Mouse (Mus musculus) C2C12 (cell line): ENCODE measurements around the gene Hmbs.

Experiments
- CEBPB ChIP-seq: IDR thresholded peaks from one replicate; pipeline ENCODE4 v1.6.1; 2011; ENCODE audit warnings: low read depth, mild to moderate bottlenecking, control low read depth, moderate library complexity
- CTCF ChIP-seq: IDR thresholded peaks from one replicate; pipeline ENCODE4 v1.5.1; 2011; ENCODE audit not compliant: control insufficient read depth, insufficient read depth, insufficient read length
- FOSL1 ChIP-seq: IDR thresholded peaks from one replicate; pipeline ENCODE4 v1.8.0; 2011; ENCODE audit warnings: mild to moderate bottlenecking, low read length; ENCODE audit not compliant: poor library complexity, insufficient read depth, severe bottlenecking
- MAX ChIP-seq: IDR thresholded peaks from one replicate; pipeline ENCODE4 v1.6.1; 2011; ENCODE audit warnings: mild to moderate bottlenecking, control low read depth

GRCm38 (mm10) chr9:44387221-44387620, 43.2 kb upstream of the Hmbs start:
- TF ChIP-seq CTCF (no peak), MAX (no peak), CEBPB (no peak), FOSL1 (no peak)
